Mouse (Mus musculus) neural tube, postnatal 0 days (tissue): ENCODE data around the gene Glyctk. TPM values are rescaled to one million over a fixed set of nuclear protein-coding genes. Genes with fewer than 3 reads are reported as not detected.

Experiments
- microRNA counts: library from miRNA; unstranded; fragments of <30 nt; microRNA quantifications from one replicate; lab custom pipeline; 2015
- microRNA-seq: library from miRNA; unstranded; fragments of <30 nt; microRNA quantifications from one replicate; pipeline ENCODE4, GENCODE M21; 2016
- polyA plus RNA-seq: library from polyadenylated mRNA; unstranded; fragments of >200 nt; fragmentation: Nextera tagmentation; extraction: Ambion mirVana; gene quantifications from 2 replicates; pipeline ENCODE4 v1.2.1, GENCODE M21; 2015

Gene Glyctk
- 1.1 and 1.7 TPM in 2 replicates for polyA plus RNA-seq

GRCm38 (mm10) chr9:106158037-106158491, at the start of gene Glyctk:
Glyctk (minus strand) TSS chr9:106158138.

GRCm38 (mm10) chr9:106202819-106203636, 45.1 kb upstream of the Glyctk start, which contains the start of gene Twf2:
Twf2 (plus strand) TSS chr9:106203108.

GRCm38 (mm10) chr9:106199535-106200272, 41.8 kb upstream of the Glyctk start, which contains the start of gene Ppm1m:
Ppm1m (minus strand) TSS chr9:106199746.

GRCm38 (mm10) chr9:106170556-106171345, 12.8 kb upstream of the Glyctk start, which contains the start of gene Wdr82:
Wdr82 (plus strand) TSS chr9:106170928.

MicroRNAs within 50 kb of the gene (microRNA counts, 519-probe panel; counts per million panel counts)
- 7,141 counts per million, percentile 97 among the panel's probes with 10 or more counts for microRNA mmu-let-7g (lab: Ali Mortazavi, UCI)

Small RNAs within 50 kb of the gene (microRNA-seq; reads per million reads assigned to microRNA genes)
- gene Mir135a-1 (92.0 reads per million, percentile 43 among the genes with 10 or more reads in this experiment), gene Mirlet7g (52,492 reads per million, percentile 99 among the genes with 10 or more reads in this experiment)

Other genes with a start within 250 kb of the Glyctk start
- gene Col6a5, start 197.5 kb downstream of the Glyctk start, polyA plus RNA-seq = 0.10 and 0.21 TPM in 2 replicates
- gene Col6a4, start 61.4 kb downstream of the Glyctk start, polyA plus RNA-seq = 0.72 and 0.73 TPM in 2 replicates
- 25.8 and 29.3 TPM in 2 replicates for gene Wdr82, start 12.8 kb upstream of the Glyctk start, polyA plus RNA-seq
- 17.8 and 21.1 TPM in 2 replicates for gene Ppm1m, start 41.6 kb upstream of the Glyctk start, polyA plus RNA-seq
- gene Twf2, start 45.0 kb upstream of the Glyctk start, polyA plus RNA-seq = 47.6 and 49.8 TPM in 2 replicates
- 0.06 and 0.15 TPM in 2 replicates for gene Tlr9, start 64.5 kb upstream of the Glyctk start, polyA plus RNA-seq
- 100 and 102 TPM in 2 replicates for gene Alas1, start 90.5 kb upstream of the Glyctk start, polyA plus RNA-seq
- gene Poc1a, start 122.9 kb upstream of the Glyctk start, polyA plus RNA-seq = 7.9 and 8.6 TPM in 2 replicates
- gene Dusp7, start 210.5 kb upstream of the Glyctk start, polyA plus RNA-seq = 17.9 and 18.0 TPM in 2 replicates